Mouse (Mus musculus): ENCODE measurements around the gene St6galnac4.

DNA sequence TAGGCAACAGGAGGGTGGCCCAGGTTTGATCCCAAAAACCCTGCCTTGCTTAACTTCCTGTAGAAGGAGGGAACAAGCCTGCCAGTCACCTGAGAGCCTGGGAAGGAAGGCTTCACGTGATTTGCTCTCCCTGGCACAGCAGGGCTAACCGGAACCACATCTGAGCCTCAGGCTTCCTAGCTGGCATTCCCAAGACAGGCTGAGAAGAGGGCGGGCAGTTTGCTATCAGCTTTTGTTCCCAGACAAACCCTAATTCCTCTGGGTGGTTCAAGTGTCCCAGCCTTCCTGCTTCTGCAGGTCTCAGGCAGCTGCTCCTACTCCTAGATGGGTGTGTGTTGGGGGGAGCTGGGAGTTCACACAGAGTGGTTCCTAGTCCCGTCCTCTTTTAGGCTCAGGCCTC, 31.4 kb upstream of the St6galnac4 start:
- TF ChIP-seq FLI1 (IDR thresholded peaks at IDR 0.05; ENCODE audit: low read length), result no peak
- no peak for TF ChIP-seq GATA1 (IDR thresholded peaks at IDR 0.05; ENCODE audit: borderline replicate concordance, low read length)

All from megakaryocyte, embryonic 14.5 days (primary cell).